Mouse (Mus musculus): ENCODE measurements at regions not wholly inside any gene's neighbourhood (a gene's known extent, or its start where the extent isn't known, plus 50 kb on each side); places are given as distances from the start of the nearest gene placed in this dataset.

DNA sequence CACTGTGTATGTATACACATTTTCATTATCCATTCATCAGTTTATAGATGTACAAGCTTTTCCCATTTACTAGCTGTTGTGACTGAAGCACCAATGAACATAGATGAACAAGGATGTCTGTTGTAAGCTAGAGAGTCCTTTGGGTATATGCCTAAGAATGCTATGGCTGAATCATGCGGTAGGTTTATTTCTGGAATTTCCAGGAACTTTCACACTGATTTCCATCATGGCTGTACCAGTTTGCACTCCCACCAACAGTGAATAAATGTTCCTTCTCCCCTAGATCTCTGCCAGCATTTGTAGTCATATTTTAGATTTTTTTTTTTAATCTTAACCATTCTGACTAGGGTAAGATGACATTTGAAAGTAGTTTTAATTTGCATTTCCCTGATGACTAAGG is 119.2 kb upstream of the Ly86 start:
- no peaks in the 10 kb centered on the region for H3K9me3 ChIP-seq (ENCODE audit: control insufficient read depth, low read length)
- H3K4me3 ChIP-seq (ENCODE audit: low read depth, low read length), result no peak overlapping the region
- DNase-seq (ENCODE audit: low spot score) (no peak), ATAC-seq (ENCODE audit: insufficient number of reproducible peaks, low FRiP score, low TSS enrichment, low read depth) (no peak)
- H3K4me1 ChIP-seq (ENCODE audit: control insufficient read depth, insufficient read depth, low read length), result no peaks in the 10 kb centered on the region
- H3K27ac ChIP-seq (replicated peaks; ENCODE audit: low read depth, low read length), result no peak overlapping the region
- no peaks in the 10 kb centered on the region for H3K36me3 ChIP-seq (ENCODE audit: control insufficient read depth, insufficient read depth, low read length)
- H3K27me3 ChIP-seq (ENCODE audit: control insufficient read depth, insufficient read depth, low read length), result no peaks in the 10 kb centered on the region
- H3K9ac ChIP-seq (ENCODE audit: low read length), result no peak overlapping the region
- H3K4me2 ChIP-seq (ENCODE audit: low read depth, severe bottlenecking), result no peak overlapping the region
- 97% methylated on average over 1 of the region's 1 CpGs for WGBS

DNA sequence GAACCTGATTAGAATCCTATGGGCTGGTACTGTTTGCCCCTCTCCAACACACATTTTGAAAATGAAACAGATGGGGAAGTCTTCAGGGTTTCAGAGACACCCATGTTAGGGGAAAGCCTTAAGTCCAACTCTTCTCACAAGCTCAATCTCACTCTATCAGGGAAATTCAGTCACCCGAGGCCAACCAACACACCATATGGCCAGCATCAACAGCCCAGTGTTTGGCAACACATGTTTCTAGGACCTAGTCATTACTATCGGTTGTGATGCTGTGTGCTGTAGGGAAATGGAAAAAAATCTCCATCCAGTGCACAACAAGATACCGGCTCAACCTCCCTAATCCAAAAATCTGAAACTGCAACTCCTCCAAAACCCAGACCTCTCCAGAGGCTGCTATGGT is 124.6 kb upstream of the Ly86 start:
- Histone ChIP-seq H3K27ac (replicated peaks; ENCODE audit: low read depth, low read length) (no peak overlapping the region), H3K4me2 (ENCODE audit: low read depth, severe bottlenecking) (no peak overlapping the region), H3K36me3 (ENCODE audit: control insufficient read depth, insufficient read depth, low read length) (no peaks in the 10 kb centered on the region), H3K4me3 (ENCODE audit: low read depth, low read length) (no peak overlapping the region), H3K9me3 (ENCODE audit: control insufficient read depth, low read length) (no peaks in the 10 kb centered on the region), H3K4me1 (ENCODE audit: control insufficient read depth, insufficient read depth, low read length) (no peaks in the 10 kb centered on the region), H3K27me3 (ENCODE audit: control insufficient read depth, insufficient read depth, low read length) (no peaks in the 10 kb centered on the region), H3K9ac (ENCODE audit: low read length) (no peak overlapping the region)
- 76% methylated on average over 3 of the region's 3 CpGs for WGBS
- DNase-seq (ENCODE audit: low spot score) (no peak), ATAC-seq (ENCODE audit: insufficient number of reproducible peaks, low FRiP score, low TSS enrichment, low read depth) (no peak)

DNA sequence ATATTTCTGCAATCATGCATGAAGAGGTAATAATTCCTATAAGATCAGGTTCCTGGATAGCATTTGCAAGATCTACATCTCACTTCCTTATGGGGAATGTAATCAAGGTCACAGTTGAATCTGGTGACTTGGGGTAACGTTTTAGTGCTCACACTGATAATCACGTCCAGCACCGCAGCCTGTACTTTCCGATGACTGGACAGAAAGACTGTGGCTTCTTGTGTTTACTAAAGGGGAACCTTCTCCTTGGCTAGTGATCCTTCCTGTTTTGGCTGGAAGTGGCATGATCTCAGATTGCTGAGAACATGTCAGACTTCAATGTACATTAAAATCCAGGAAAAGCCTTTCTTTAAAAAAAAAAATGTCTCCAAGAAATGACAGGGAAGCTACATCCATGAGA is 126.4 kb upstream of the Ly86 start:
- no peak overlapping the region for H3K4me3 ChIP-seq (ENCODE audit: low read depth, low read length)
- no peaks in the 10 kb centered on the region for H3K9me3 ChIP-seq (ENCODE audit: control insufficient read depth, low read length)
- DNase-seq (ENCODE audit: low spot score), result no peak
- H3K27ac ChIP-seq (replicated peaks; ENCODE audit: low read depth, low read length), result no peak overlapping the region
- H3K4me2 ChIP-seq (ENCODE audit: low read depth, severe bottlenecking), result no peak overlapping the region
- no peaks in the 10 kb centered on the region for H3K36me3 ChIP-seq (ENCODE audit: control insufficient read depth, insufficient read depth, low read length)
- no peaks in the 10 kb centered on the region for H3K27me3 ChIP-seq (ENCODE audit: control insufficient read depth, insufficient read depth, low read length)
- H3K4me1 ChIP-seq (ENCODE audit: control insufficient read depth, insufficient read depth, low read length), result no peaks in the 10 kb centered on the region
- no peak for ATAC-seq (ENCODE audit: insufficient number of reproducible peaks, low FRiP score, low TSS enrichment, low read depth)
- WGBS, result 87% methylated on average over 4 of the region's 4 CpGs
- H3K9ac ChIP-seq (ENCODE audit: low read length), result no peak overlapping the region

DNA sequence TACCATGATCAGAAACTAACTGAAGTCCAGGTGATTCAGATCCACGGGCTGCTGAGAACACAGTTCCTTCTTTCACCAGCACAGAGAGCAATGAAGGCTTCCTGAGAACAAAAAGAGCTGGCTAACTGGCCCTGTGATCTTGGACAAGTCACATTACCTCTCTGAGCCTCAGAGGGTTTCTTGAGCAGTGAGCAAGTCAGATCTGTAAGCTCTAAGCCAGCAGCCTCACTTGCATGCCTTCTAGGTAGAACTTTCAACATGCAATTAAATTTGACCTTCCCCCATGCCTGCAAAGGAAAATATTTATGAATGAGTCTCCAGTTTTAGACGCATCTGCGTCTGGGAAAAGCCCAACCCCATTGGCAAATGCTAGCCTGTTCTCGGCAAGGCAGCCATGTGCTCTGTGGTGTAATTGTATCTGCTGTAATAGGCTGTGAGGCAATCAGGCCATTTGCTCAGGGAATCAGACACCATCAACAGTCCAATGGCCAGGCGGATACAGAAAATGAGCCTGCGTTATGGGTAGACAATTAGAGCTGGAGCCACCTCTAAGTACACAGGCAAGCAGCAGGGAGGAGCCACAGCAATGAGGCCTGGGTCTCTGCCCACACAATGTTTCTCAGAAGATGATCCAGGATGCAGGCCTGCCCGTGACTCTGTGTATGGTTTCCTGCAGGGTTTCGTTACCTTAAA is 130.3 kb upstream of the Ly86 start:
- no peak overlapping the region for H3K4me3 ChIP-seq (ENCODE audit: low read depth, low read length)
- H3K4me1 ChIP-seq (ENCODE audit: control insufficient read depth, insufficient read depth, low read length), result no peaks in the 10 kb centered on the region
- H3K9ac ChIP-seq (ENCODE audit: low read length), result no peak overlapping the region
- DNase-seq (ENCODE audit: low spot score) (peak; percentile 42), ATAC-seq (ENCODE audit: insufficient number of reproducible peaks, low FRiP score, low TSS enrichment, low read depth) (peak; percentile 86)
- H3K36me3 ChIP-seq (ENCODE audit: control insufficient read depth, insufficient read depth, low read length), result no peaks in the 10 kb centered on the region
- H3K27ac ChIP-seq (replicated peaks; ENCODE audit: low read depth, low read length), result no peak overlapping the region
- WGBS, result 49% methylated on average over 8 of the region's 8 CpGs
- H3K9me3 ChIP-seq (ENCODE audit: control insufficient read depth, low read length), result no peaks in the 10 kb centered on the region
- no peak overlapping the region for H3K4me2 ChIP-seq (ENCODE audit: low read depth, severe bottlenecking)
- H3K27me3 ChIP-seq (ENCODE audit: control insufficient read depth, insufficient read depth, low read length), result no peaks in the 10 kb centered on the region

DNA sequence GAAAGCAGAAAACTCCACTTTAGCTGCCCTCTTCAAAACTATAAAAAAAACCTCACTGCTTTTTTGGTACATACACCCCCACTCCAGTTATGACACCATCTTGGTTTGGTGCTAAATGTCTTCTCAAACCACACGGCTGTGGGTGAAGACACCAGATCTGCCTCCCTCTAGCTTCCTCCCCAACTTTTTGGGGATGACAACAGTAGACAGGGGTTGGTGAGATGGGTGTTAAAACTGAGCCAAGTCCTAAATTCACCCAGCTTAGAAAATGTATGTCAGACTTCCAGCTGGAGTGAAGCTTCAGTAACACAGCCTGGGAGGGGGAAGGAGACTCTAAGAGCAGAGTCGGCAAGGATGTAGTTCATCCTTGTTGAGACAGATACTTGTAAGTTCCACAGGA is 147.1 kb upstream of the F13a1 start:
- Histone ChIP-seq H3K27ac (replicated peaks; ENCODE audit: low read depth, low read length) (no peak overlapping the region), H3K9me3 (ENCODE audit: control insufficient read depth, low read length) (no peaks in the 10 kb centered on the region), H3K36me3 (ENCODE audit: control insufficient read depth, insufficient read depth, low read length) (no peaks in the 10 kb centered on the region), H3K4me3 (ENCODE audit: low read depth, low read length) (no peak overlapping the region), H3K27me3 (ENCODE audit: control insufficient read depth, insufficient read depth, low read length) (no peaks in the 10 kb centered on the region), H3K9ac (ENCODE audit: low read length) (no peak overlapping the region), H3K4me1 (ENCODE audit: control insufficient read depth, insufficient read depth, low read length) (no peaks in the 10 kb centered on the region), H3K4me2 (ENCODE audit: low read depth, severe bottlenecking) (no peak overlapping the region)
- no peak for DNase-seq (ENCODE audit: low spot score)
- ATAC-seq (ENCODE audit: insufficient number of reproducible peaks, low FRiP score, low TSS enrichment, low read depth), result no peak
- WGBS, result 86% methylated on average over 2 of the region's 2 CpGs

DNA sequence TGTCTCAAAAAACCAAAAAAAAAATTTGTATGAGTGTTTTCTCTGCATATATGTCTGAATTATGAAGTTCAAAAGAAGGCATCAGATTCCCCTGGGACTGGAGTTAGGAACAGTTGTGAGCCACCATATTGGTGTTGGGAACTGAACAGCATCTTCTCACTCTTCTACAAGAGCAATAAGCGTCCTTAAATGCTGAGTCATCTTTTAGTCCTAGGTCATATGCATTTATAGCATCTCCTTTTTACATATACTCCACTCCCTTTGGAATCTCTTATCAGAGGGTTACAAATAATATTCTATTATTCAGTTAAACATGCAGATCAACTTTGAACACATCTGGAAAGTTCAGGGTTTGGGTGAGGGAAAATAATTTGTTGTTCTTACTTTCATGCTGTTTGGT is 145.8 kb upstream of the F13a1 start:
- Histone ChIP-seq H3K4me1 (ENCODE audit: control insufficient read depth, insufficient read depth, low read length) (no peaks in the 10 kb centered on the region), H3K27me3 (ENCODE audit: control insufficient read depth, insufficient read depth, low read length) (no peaks in the 10 kb centered on the region), H3K9me3 (ENCODE audit: control insufficient read depth, low read length) (no peaks in the 10 kb centered on the region), H3K36me3 (ENCODE audit: control insufficient read depth, insufficient read depth, low read length) (no peaks in the 10 kb centered on the region), H3K9ac (ENCODE audit: low read length) (no peak overlapping the region), H3K27ac (replicated peaks; ENCODE audit: low read depth, low read length) (no peak overlapping the region), H3K4me2 (ENCODE audit: low read depth, severe bottlenecking) (no peak overlapping the region), H3K4me3 (ENCODE audit: low read depth, low read length) (no peak overlapping the region)
- 87% methylated on average over 1 of the region's 1 CpGs for WGBS
- ATAC-seq (ENCODE audit: insufficient number of reproducible peaks, low FRiP score, low TSS enrichment, low read depth), result no peak
- DNase-seq (ENCODE audit: low spot score), result no peak

DNA sequence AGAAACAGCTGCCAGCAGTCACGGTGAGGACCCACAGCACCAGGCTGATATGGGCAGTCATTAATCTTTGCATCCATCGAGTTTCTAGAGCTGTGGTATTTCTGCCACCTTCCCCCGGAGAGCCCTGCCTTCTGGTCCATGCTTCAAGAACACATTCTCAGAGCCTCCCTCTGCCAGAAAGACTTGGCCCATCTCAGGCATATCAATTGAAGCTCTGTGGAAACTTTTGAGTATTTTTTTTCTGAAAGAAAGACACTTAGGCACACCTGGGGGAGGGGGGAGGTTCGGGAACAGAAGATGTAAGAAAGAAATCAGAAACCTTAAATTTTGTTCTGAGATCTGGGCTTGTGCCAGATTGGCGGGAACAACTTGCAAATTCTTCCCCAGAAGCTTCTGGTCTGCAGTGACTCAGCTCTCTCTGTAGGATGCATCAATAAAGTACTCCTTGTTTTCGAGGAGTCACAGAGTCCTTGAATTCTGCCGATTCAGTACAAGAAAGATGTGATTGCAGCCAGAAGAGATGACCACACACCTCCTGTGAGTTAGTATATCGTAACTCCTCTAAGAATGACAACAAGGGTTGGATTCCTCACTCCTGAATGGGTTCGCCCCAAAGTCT is 131.2 kb upstream of the F13a1 start:
- ATAC-seq (ENCODE audit: insufficient number of reproducible peaks, low FRiP score, low TSS enrichment, low read depth) (no peak), DNase-seq (ENCODE audit: low spot score) (no peak)
- no peak overlapping the region for H3K4me3 ChIP-seq (ENCODE audit: low read depth, low read length)
- H3K27me3 ChIP-seq (ENCODE audit: control insufficient read depth, insufficient read depth, low read length), result no peaks in the 10 kb centered on the region
- no peak overlapping the region for H3K9ac ChIP-seq (ENCODE audit: low read length)
- no peak overlapping the region for H3K27ac ChIP-seq (replicated peaks; ENCODE audit: low read depth, low read length)
- no peaks in the 10 kb centered on the region for H3K9me3 ChIP-seq (ENCODE audit: control insufficient read depth, low read length)
- 71% methylated on average over 9 of the region's 9 CpGs for WGBS
- H3K36me3 ChIP-seq (ENCODE audit: control insufficient read depth, insufficient read depth, low read length), result no peaks in the 10 kb centered on the region
- no peak overlapping the region for H3K4me2 ChIP-seq (ENCODE audit: low read depth, severe bottlenecking)
- H3K4me1 ChIP-seq (ENCODE audit: control insufficient read depth, insufficient read depth, low read length), result no peaks in the 10 kb centered on the region

DNA sequence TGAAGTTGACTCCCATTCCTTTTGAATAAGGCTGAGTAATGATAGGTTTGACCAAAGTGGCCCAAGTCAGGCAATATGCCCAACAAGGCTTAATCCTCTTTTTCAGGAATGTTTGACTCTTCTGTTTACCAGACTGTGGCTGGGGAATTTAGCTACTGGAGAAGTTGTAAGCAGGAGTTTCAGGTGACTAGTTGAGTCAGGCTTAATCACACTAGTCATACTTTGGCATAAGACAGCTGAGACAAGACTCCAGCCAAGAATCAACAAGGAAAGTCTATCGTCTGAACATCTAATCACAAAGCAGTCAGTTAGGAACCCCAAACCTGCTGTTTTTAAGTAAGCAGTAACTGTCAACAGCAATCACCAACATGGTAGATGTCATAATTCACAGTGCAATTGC is 126.5 kb upstream of the F13a1 start:
- Histone ChIP-seq H3K36me3 (ENCODE audit: control insufficient read depth, insufficient read depth, low read length) (no peaks in the 10 kb centered on the region), H3K27me3 (ENCODE audit: control insufficient read depth, insufficient read depth, low read length) (no peaks in the 10 kb centered on the region), H3K9ac (ENCODE audit: low read length) (no peak overlapping the region), H3K4me3 (ENCODE audit: low read depth, low read length) (no peak overlapping the region), H3K4me2 (ENCODE audit: low read depth, severe bottlenecking) (no peak overlapping the region), H3K27ac (replicated peaks; ENCODE audit: low read depth, low read length) (no peak overlapping the region), H3K9me3 (ENCODE audit: control insufficient read depth, low read length) (no peaks in the 10 kb centered on the region), H3K4me1 (ENCODE audit: control insufficient read depth, insufficient read depth, low read length) (no peaks in the 10 kb centered on the region)
- ATAC-seq (ENCODE audit: insufficient number of reproducible peaks, low FRiP score, low TSS enrichment, low read depth), result no peak
- 92% methylated on average over 1 of the region's 1 CpGs for WGBS
- DNase-seq (ENCODE audit: low spot score), result no peak

DNA sequence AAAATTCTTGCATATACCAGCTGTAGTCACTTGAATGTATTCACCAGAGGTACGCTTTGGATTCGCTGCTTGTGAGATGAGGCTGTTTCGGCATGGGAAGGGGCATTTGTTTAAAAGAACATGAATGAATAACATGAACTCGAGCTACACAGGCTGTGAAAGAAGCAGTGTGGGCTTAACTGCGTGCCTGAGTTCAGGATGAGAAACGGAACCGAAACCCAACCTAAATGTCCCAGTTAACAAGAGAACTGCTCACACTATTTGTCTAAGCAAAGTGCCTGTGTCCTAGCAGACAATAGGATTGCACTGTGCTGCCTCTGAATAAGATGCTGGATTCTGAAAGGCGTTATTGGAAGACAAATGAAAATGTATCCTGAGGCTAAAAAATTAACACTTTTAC is 126.0 kb upstream of the F13a1 start:
- no peak for DNase-seq (ENCODE audit: low spot score)
- H3K9ac ChIP-seq (ENCODE audit: low read length), result no peak overlapping the region
- no peak for ATAC-seq (ENCODE audit: insufficient number of reproducible peaks, low FRiP score, low TSS enrichment, low read depth)
- WGBS, result 92% methylated on average over 8 of the region's 8 CpGs
- H3K36me3 ChIP-seq (ENCODE audit: control insufficient read depth, insufficient read depth, low read length), result no peaks in the 10 kb centered on the region
- no peaks in the 10 kb centered on the region for H3K4me1 ChIP-seq (ENCODE audit: control insufficient read depth, insufficient read depth, low read length)
- H3K27ac ChIP-seq (replicated peaks; ENCODE audit: low read depth, low read length), result no peak overlapping the region
- no peaks in the 10 kb centered on the region for H3K27me3 ChIP-seq (ENCODE audit: control insufficient read depth, insufficient read depth, low read length)
- H3K9me3 ChIP-seq (ENCODE audit: control insufficient read depth, low read length), result no peaks in the 10 kb centered on the region
- H3K4me3 ChIP-seq (ENCODE audit: low read depth, low read length), result no peak overlapping the region
- no peak overlapping the region for H3K4me2 ChIP-seq (ENCODE audit: low read depth, severe bottlenecking)

Measured in limb, embryonic 11.5 days (tissue).